Mouse (Mus musculus) urinary bladder, postnatal 25 days (tissue): ENCODE measurements around the gene N4bp1.

Experiments used
- DNase-seq: peaks from one replicate; pipeline ENCODE4 v3.0.0; 2022; ENCODE audit warnings: low spot score

N4bp1 gene

GRCm38 (mm10) chr8:86854686-86855085, 30.4 kb downstream of the N4bp1 start:
- DNase-seq = no peak

GRCm38 (mm10) chr8:86853989-86854373, 31.1 kb downstream of the N4bp1 start:
- no peak for DNase-seq

GRCm38 (mm10) chr8:86853266-86853988, 31.6 kb downstream of the N4bp1 start:
- DNase-seq = no peak

- DNase-seq = no peak
Measured at GRCm38 (mm10) chr8:86852491-86852890, 32.6 kb downstream of the N4bp1 start.

- no peak for DNase-seq
Measured at GRCm38 (mm10) chr8:86848876-86849275, 36.2 kb downstream of the N4bp1 start.

- DNase-seq = no peak
Measured at GRCm38 (mm10) chr8:86848401-86848800, 36.7 kb downstream of the N4bp1 start.

- no peak for DNase-seq
Measured at GRCm38 (mm10) chr8:86847091-86847490, 38.0 kb downstream of the N4bp1 start.

- no peak for DNase-seq
Measured at GRCm38 (mm10) chr8:86845875-86846274, 39.2 kb downstream of the N4bp1 start.

GRCm38 (mm10) chr8:86844856-86845255, 40.2 kb downstream of the N4bp1 start:
- DNase-seq = no peak

- DNase-seq = no peak
Measured at GRCm38 (mm10) chr8:86843896-86844295, 41.2 kb downstream of the N4bp1 start.

- no peak for DNase-seq
Measured at GRCm38 (mm10) chr8:86841556-86842309, 43.3 kb downstream of the N4bp1 start.

GRCm38 (mm10) chr8:86840120-86840693, 44.9 kb downstream of the N4bp1 start:
- no peak for DNase-seq

- no peak for DNase-seq
Measured at GRCm38 (mm10) chr8:86838707-86839438, 46.2 kb downstream of the N4bp1 start.

- no peak for DNase-seq
Measured at GRCm38 (mm10) chr8:86837234-86837633, 47.8 kb downstream of the N4bp1 start.

- DNase-seq = no peak
Measured at GRCm38 (mm10) chr8:86835881-86836280, 49.2 kb downstream of the N4bp1 start.

- no peak for DNase-seq
Measured at GRCm38 (mm10) chr8:86834496-86835260, 50.4 kb downstream of the N4bp1 start.

- DNase-seq = no peak
Measured at GRCm38 (mm10) chr8:86833937-86834336, 51.1 kb downstream of the N4bp1 start.

GRCm38 (mm10) chr8:86828925-86829324, 56.1 kb downstream of the N4bp1 start:
- no peak for DNase-seq

GRCm38 (mm10) chr8:86827199-86827598, 57.9 kb downstream of the N4bp1 start:
- no peak for DNase-seq

GRCm38 (mm10) chr8:86826538-86826937, 58.5 kb downstream of the N4bp1 start:
- DNase-seq = no peak

GRCm38 (mm10) chr8:86825674-86826448, 59.2 kb downstream of the N4bp1 start:
- DNase-seq = no peak
